Mouse (Mus musculus): ENCODE measurements around the gene Mybphl.

The Mybphl gene

GRCm38 (mm10) chr3:108372691-108373090 is 8.0 kb downstream of the Mybphl start:
- in situ Hi-C loops (cut with MboI): no loop called here

- in situ Hi-C loops (cut with MboI): no loop called here
Measured at GRCm38 (mm10) chr3:108378875-108379663, 14.4 kb downstream of the Mybphl start.

- in situ Hi-C loops (cut with MboI): no loop called here
Measured at GRCm38 (mm10) chr3:108380695-108381094, 16.0 kb downstream of the Mybphl start.

GRCm38 (mm10) chr3:108381945-108382875 is 17.5 kb downstream of the Mybphl start:
- in situ Hi-C loops (cut with MboI): no loop called here

GRCm38 (mm10) chr3:108383485-108384354 is 19.0 kb downstream of the Mybphl start, which contains the start of gene Psrc1:
TSS of gene Psrc1 (plus strand) at chr3:108383839.
- in situ Hi-C loops (cut with MboI): no loop called here

- in situ Hi-C loops (cut with MboI): no loop called here
Measured at GRCm38 (mm10) chr3:108384425-108384824, 19.7 kb downstream of the Mybphl start.

- in situ Hi-C loops (cut with MboI): no loop called here
Measured at GRCm38 (mm10) chr3:108386186-108386585, 21.5 kb downstream of the Mybphl start.

- in situ Hi-C loops (cut with MboI): no loop called here
Measured at GRCm38 (mm10) chr3:108389111-108389545, 24.4 kb downstream of the Mybphl start.

GRCm38 (mm10) chr3:108392299-108392698 is 27.6 kb downstream of the Mybphl start:
- in situ Hi-C loops (cut with MboI): no loop called here

- in situ Hi-C loops (cut with MboI): no loop called here
Measured at GRCm38 (mm10) chr3:108392793-108393192, 28.1 kb downstream of the Mybphl start.

- in situ Hi-C loops (cut with MboI): no loop called here
Measured at GRCm38 (mm10) chr3:108398281-108398680, 33.6 kb downstream of the Mybphl start.

- in situ Hi-C loops (cut with MboI): no loop called here
Measured at GRCm38 (mm10) chr3:108400442-108400841, 35.7 kb downstream of the Mybphl start.

- in situ Hi-C loops (cut with MboI): no loop called here
Measured at GRCm38 (mm10) chr3:108401692-108402527, 37.2 kb downstream of the Mybphl start.

- in situ Hi-C loops (cut with MboI): no loop called here
Measured at GRCm38 (mm10) chr3:108402528-108402920, 37.8 kb downstream of the Mybphl start.

- in situ Hi-C loops (cut with MboI): no loop called here
Measured at GRCm38 (mm10) chr3:108405536-108406305, 41.0 kb downstream of the Mybphl start.

GRCm38 (mm10) chr3:108406306-108406885 is 41.7 kb downstream of the Mybphl start:
- in situ Hi-C loops (cut with MboI): no loop called here

GRCm38 (mm10) chr3:108408517-108409008 is 43.9 kb downstream of the Mybphl start:
- in situ Hi-C loops (cut with MboI): no loop called here

GRCm38 (mm10) chr3:108409656-108410358 is 45.1 kb downstream of the Mybphl start:
- in situ Hi-C loops (cut with MboI): no loop called here

GRCm38 (mm10) chr3:108410359-108410714 is 45.6 kb downstream of the Mybphl start:
- in situ Hi-C loops (cut with MboI): no loop called here

Measured in mature B cell (primary cell).